Mouse (Mus musculus) olfactory bulb, adult 2 months (tissue): Measurements from ENCODE around the gene Adamts7.

Experiments used
- CTCF ChIP-seq: fragments of 200-500 bp; IDR thresholded peaks from 2 replicates; pipeline ENCODE4 v1.5.1; 2012; ENCODE audit warnings: low read depth, mild to moderate bottlenecking, low read length, moderate library complexity; ENCODE audit not compliant: insufficient read depth
- POLR2A ChIP-seq: fragments of 200-500 bp; IDR thresholded peaks from 2 replicates; pipeline ENCODE4 v1.6.1; 2012; ENCODE audit warnings: mild to moderate bottlenecking, low read depth, low read length, moderate library complexity; ENCODE audit not compliant: insufficient read depth

- no peak for TF ChIP-seq POLR2A
- TF ChIP-seq CTCF = no peak
Measured at GRCm38 (mm10) chr9:90244301-90245151, 81.7 kb downstream of the Adamts7 start.
